In genomic region chr11:94369981-94370380, GRCm38 (mm10) we compare ENCODE assay signal across 27 mouse cellular contexts. TPM values are rescaled to one million over a fixed set of nuclear protein-coding genes. Genes with fewer than 3 reads are reported as not detected.
DNase-seq lines count a peak whose midpoint lies in the region; ATAC-seq and TF ChIP-seq lines count a peak whose summit lies in the region.
"Had no signal": no experiment of that assay in that cellular context is flagged by ENCODE, and none has a peak within 500 bp of the region (broad histone marks: within the 10 kb centered on the region; RNA-seq: fewer than 3 reads in every experiment).

No protein-coding gene starts in this region.

- peak overlapping the region; percentile 47 for H3K27ac ChIP-seq in liver, adult 2 months (replicated peaks; ENCODE audit: insufficient read depth, low read depth, low read length)
- H3K27ac ChIP-seq in liver, embryonic 12.5 days = no peak overlapping the region
- 0 out of 2 replicates have a peak overlapping the region, but pooled peaks have one; percentile 15 for H3K27ac ChIP-seq in intestine, postnatal 0 days (ENCODE audit: low read depth, low read length)
- H3K27ac ChIP-seq in embryonic facial prominence, embryonic 10.5 days (replicated peaks) = no peak overlapping the region
- H3K27ac ChIP-seq: embryonic facial prominence, embryonic 15.5 days; forebrain, embryonic 12.5 days; heart, adult 2 months; heart, embryonic 13.5 days; hindbrain, embryonic 14.5 days; left cerebral cortex, adult 2 months; lung, embryonic 15.5 days; midbrain, embryonic 12.5 days; neural tube, embryonic 13.5 days had no signal

- DNase-seq in liver, adult 2 months (ENCODE audit: extremely low read depth, low read depth, low spot score) = peak; percentile 50
- DNase-seq in CD4-positive, CD25-positive, alpha-beta regulatory T cell, adult 2 months (ENCODE audit: low read depth, low spot score) = peak; percentile 20
- no peak for DNase-seq in c-Kit-positive CD71-positive TER-119-positive erythroid progenitor cells, embryonic 14.5 days (ENCODE audit: low spot score)
- no peak for DNase-seq in embryonic facial prominence, embryonic 10.5 days (ENCODE audit: low spot score)
- no peak for DNase-seq in urinary bladder, adult 18-20 months (ENCODE audit: low spot score in 2 of 2)
- DNase-seq: adrenal gland, postnatal 36 days; cerebellum, adult 11-12 months; cerebellum, postnatal 10 days; forebrain, postnatal 0 days; heart, adult 2 months; heart, postnatal 10 days; kidney, adult 11 months; kidney, postnatal 14 days; left cerebral cortex, postnatal 4 days had no signal

- TF ChIP-seq POLR2A in liver, adult 2 months (IDR thresholded peaks at IDR 0.05; ENCODE audit: extremely low read depth, insufficient read depth, low read length) = no peak

- peaks cover 19% of the 10 kb centered on the region for H3K4me1 ChIP-seq in liver, adult 2 months (ENCODE audit: control insufficient read depth, insufficient read depth, low read length)
- H3K4me1 ChIP-seq in liver, embryonic 12.5 days = peaks cover 17% of the 10 kb centered on the region
- H3K4me1 ChIP-seq in intestine, postnatal 0 days (replicated peaks; ENCODE audit: control insufficient read depth, insufficient read depth, low read length) = 0 out of 2 replicates have a peak, but pooled peaks cover 7% of the 10 kb centered on the region
- H3K4me1 ChIP-seq in embryonic facial prominence, embryonic 10.5 days = peaks cover 10% of the 10 kb centered on the region
- H3K4me1 ChIP-seq: embryonic facial prominence, embryonic 15.5 days; forebrain, embryonic 12.5 days had no signal

- no peak overlapping the region for H3K9ac ChIP-seq in liver, adult 2 months (ENCODE audit: low read depth, low read length)
- H3K9ac ChIP-seq in liver, embryonic 12.5 days = no peak overlapping the region
- no peak overlapping the region for H3K9ac ChIP-seq in intestine, postnatal 0 days (ENCODE audit: low read depth, low read length)
- H3K9ac ChIP-seq: embryonic facial prominence, embryonic 15.5 days; forebrain, embryonic 12.5 days; forebrain, postnatal 0 days; heart, embryonic 13.5 days; hindbrain, embryonic 14.5 days; lung, embryonic 15.5 days; midbrain, embryonic 12.5 days; neural tube, embryonic 13.5 days had no signal

- no peak overlapping the region for H3K4me3 ChIP-seq in liver, adult 2 months (ENCODE audit: insufficient read depth, low read depth, low read length)
- no peak overlapping the region for H3K4me3 ChIP-seq in liver, embryonic 12.5 days
- H3K4me3 ChIP-seq in intestine, postnatal 0 days (ENCODE audit: low read depth, low read length) = no peak overlapping the region
- no peak overlapping the region for H3K4me3 ChIP-seq in embryonic facial prominence, embryonic 10.5 days
- H3K4me3 ChIP-seq: embryonic facial prominence, embryonic 15.5 days; forebrain, embryonic 12.5 days; heart, adult 2 months; heart, embryonic 13.5 days; left cerebral cortex, adult 2 months; lung, embryonic 15.5 days; midbrain, embryonic 12.5 days; myocyte; neural tube, embryonic 13.5 days had no signal

- no peaks in the 10 kb centered on the region for H3K79me2 ChIP-seq in liver, adult 2 months (ENCODE audit: control insufficient read depth, insufficient read depth, low read length)

- H3K27me3 ChIP-seq in liver, adult 2 months (ENCODE audit: control insufficient read depth, insufficient read depth, low read length) = no peaks in the 10 kb centered on the region
- H3K27me3 ChIP-seq in liver, embryonic 12.5 days (replicated peaks) = peaks cover 47% of the 10 kb centered on the region
- H3K27me3 ChIP-seq in intestine, postnatal 0 days (replicated peaks; ENCODE audit: control insufficient read depth, insufficient read depth, low read length) = peaks cover 7% of the 10 kb centered on the region; the same call in 1 of the 2 replicates
- peaks cover 34% of the 10 kb centered on the region for H3K27me3 ChIP-seq in embryonic facial prominence, embryonic 10.5 days (replicated peaks; ENCODE audit: low read depth, poor library complexity, severe bottlenecking)
- H3K27me3 ChIP-seq: embryonic facial prominence, embryonic 15.5 days; lung, embryonic 15.5 days; neural tube, embryonic 13.5 days had no signal

- no peak for ATAC-seq in liver, embryonic 12.5 days
- ATAC-seq in activated CD4-positive, CD25-positive, alpha-beta regulatory T cell, adult 4 months = peak; percentile 51
- ATAC-seq in intestine, postnatal 0 days = no peak
- ATAC-seq: forebrain, postnatal 0 days had no signal

- peaks cover 8% of the 10 kb centered on the region; the same call in 1 of the 2 replicates for H3K36me3 ChIP-seq in liver, adult 2 months (ENCODE audit: control insufficient read depth, insufficient read depth, low read length)
- no peaks in the 10 kb centered on the region for H3K36me3 ChIP-seq in liver, embryonic 12.5 days
- H3K36me3 ChIP-seq in intestine, postnatal 0 days (ENCODE audit: control insufficient read depth, insufficient read depth) = no peaks in the 10 kb centered on the region
- no peaks in the 10 kb centered on the region for H3K36me3 ChIP-seq in embryonic facial prominence, embryonic 10.5 days (replicated peaks)
- H3K36me3 ChIP-seq: embryonic facial prominence, embryonic 15.5 days; forebrain, embryonic 12.5 days; G1E; heart, embryonic 13.5 days; lung, embryonic 15.5 days; midbrain, embryonic 12.5 days; neural tube, embryonic 13.5 days had no signal

- TF ChIP-seq CTCF in liver, adult 2 months (IDR thresholded peaks at IDR 0.05; ENCODE audit: low read depth, low read length) = no peak
- TF ChIP-seq CTCF in intestine, postnatal 0 days (IDR thresholded peaks at IDR 0.05; ENCODE audit: low read depth) = no peak

- no peaks in the 10 kb centered on the region for H3K9me3 ChIP-seq in liver, embryonic 12.5 days (replicated peaks)
- H3K9me3 ChIP-seq in intestine, postnatal 0 days (ENCODE audit: control insufficient read depth) = no peaks in the 10 kb centered on the region
- H3K9me3 ChIP-seq in embryonic facial prominence, embryonic 10.5 days = peaks cover 4% of the 10 kb centered on the region; the same call in 1 of the 2 replicates
- H3K9me3 ChIP-seq: embryonic facial prominence, embryonic 15.5 days; forebrain, embryonic 12.5 days; G1E; lung, embryonic 15.5 days; neural tube, embryonic 13.5 days had no signal

- 63% methylated on average over 6 of the region's 6 CpGs for WGBS in liver, adult 2 months
- WGBS in liver, embryonic 12.5 days (ENCODE audit: insufficient replicate concordance) = 50% methylated on average over 6 of the region's 6 CpGs
- 70% methylated on average over 6 of the region's 6 CpGs for WGBS in intestine, postnatal 0 days
- 85% methylated on average over 6 of the region's 6 CpGs for WGBS in embryonic facial prominence, embryonic 10.5 days

- no peak overlapping the region for H3K4me2 ChIP-seq in liver, embryonic 12.5 days
- no peak overlapping the region for H3K4me2 ChIP-seq in intestine, postnatal 0 days (replicated peaks; ENCODE audit: low read depth)
- H3K4me2 ChIP-seq: embryonic facial prominence, embryonic 15.5 days; forebrain, embryonic 12.5 days; heart, embryonic 13.5 days; hindbrain, embryonic 14.5 days; lung, embryonic 15.5 days; midbrain, embryonic 12.5 days; neural tube, embryonic 13.5 days had no signal

RNA-seq across cellular contexts. Expression of gene Abcc3, which starts 22.8 kb away (rescaled TPM):
- total RNA-seq in liver, adult 2 months (2014; rRNA removed) = 180 and 280 TPM in 2 replicates
- 251 and 292 TPM in 2 replicates for polyA plus RNA-seq in liver, adult 2 months (2012; rRNA removed)
- 4.0 and 4.3 TPM in 2 replicates for polyA plus RNA-seq in liver, embryonic 12.5 days (2016; fragmentation: Nextera tagmentation; extraction: Ambion mirVana)
- polyA plus RNA-seq in activated CD4-positive, CD25-positive, alpha-beta regulatory T cell, adult 4 months (2017; shearing (Covaris generic)) = under 1 TPM; 0.45 to 0.79 TPM
- polyA plus RNA-seq in intestine, postnatal 0 days (2015; fragmentation: Nextera tagmentation; extraction: Ambion mirVana) = 3.2 and 3.9 TPM in 2 replicates
- 0.23 and 0.24 TPM in 2 replicates for polyA plus RNA-seq in embryonic facial prominence, embryonic 10.5 days (2016; fragmentation: Nextera tagmentation; extraction: Ambion mirVana)
- polyA plus RNA-seq: G1E, myocyte had no signal

RNA-seq across cellular contexts. Expression of gene Ankrd40, which starts 42.2 kb away (rescaled TPM):
- 28.0 and 30.0 TPM in 2 replicates for total RNA-seq in liver, adult 2 months (2014; rRNA removed)
- polyA plus RNA-seq in liver, adult 2 months (2012; rRNA removed) = 47.6 and 56.5 TPM in 2 replicates
- 15.7 and 15.9 TPM in 2 replicates for polyA plus RNA-seq in liver, embryonic 12.5 days (2016; fragmentation: Nextera tagmentation; extraction: Ambion mirVana)
- polyA plus RNA-seq in activated CD4-positive, CD25-positive, alpha-beta regulatory T cell, adult 4 months (2017; shearing (Covaris generic)) = 10 to 100 TPM; 11.8 to 13.2 TPM
- polyA plus RNA-seq in intestine, postnatal 0 days (2015; fragmentation: Nextera tagmentation; extraction: Ambion mirVana) = 18.0 and 19.6 TPM in 2 replicates
- 14.8 and 15.3 TPM in 2 replicates for polyA plus RNA-seq in embryonic facial prominence, embryonic 10.5 days (2016; fragmentation: Nextera tagmentation; extraction: Ambion mirVana)

RNA-seq across cellular contexts. Expression of gene Luc7l3, which starts 48.2 kb away (rescaled TPM):
- 17.9 and 20.1 TPM in 2 replicates for total RNA-seq in liver, adult 2 months (2014; rRNA removed)
- polyA plus RNA-seq in liver, adult 2 months (2012; rRNA removed) = 2.5 and 4.6 TPM in 2 replicates
- polyA plus RNA-seq in liver, embryonic 12.5 days (2016; fragmentation: Nextera tagmentation; extraction: Ambion mirVana) = 67.1 and 67.4 TPM in 2 replicates
- polyA plus RNA-seq in activated CD4-positive, CD25-positive, alpha-beta regulatory T cell, adult 4 months (2017; shearing (Covaris generic)) = 100 to 1,000 TPM; 144 to 155 TPM
- 52.4 and 60.1 TPM in 2 replicates for polyA plus RNA-seq in intestine, postnatal 0 days (2015; fragmentation: Nextera tagmentation; extraction: Ambion mirVana)
- polyA plus RNA-seq in embryonic facial prominence, embryonic 10.5 days (2016; fragmentation: Nextera tagmentation; extraction: Ambion mirVana) = 104 and 117 TPM in 2 replicates

Comparison
In these comparisons a context has a peak if more than half of its experiments do, and no peak if none do; other contexts are left out.
1. H3K27ac ChIP-seq: peak in liver, adult 2 months (single experiment) and intestine, postnatal 0 days (single experiment); none in liver, embryonic 12.5 days (single experiment) and embryonic facial prominence, embryonic 10.5 days (single experiment).
2. RNA of gene Abcc3, which starts 22.8 kb away (polyA plus RNA-seq): 251 to 292 TPM in liver, adult 2 months; 4.0 to 4.3 TPM in liver, embryonic 12.5 days, 3.2 to 3.9 TPM in intestine, postnatal 0 days, 0.45 to 0.79 TPM in activated CD4-positive, CD25-positive, alpha-beta regulatory T cell, adult 4 months and 0.23 to 0.24 TPM in embryonic facial prominence, embryonic 10.5 days; every median in the first group is over 10 times any median in the second.
3. DNase-seq: peak in liver, adult 2 months (single experiment) and CD4-positive, CD25-positive, alpha-beta regulatory T cell, adult 2 months (single experiment); none in c-Kit-positive CD71-positive TER-119-positive erythroid progenitor cells, embryonic 14.5 days (single experiment), embryonic facial prominence, embryonic 10.5 days (single experiment) and urinary bladder, adult 18-20 months (0 of 2).